Mouse (Mus musculus) heart, embryonic 16.5 days (tissue): ENCODE measurements around the gene Nckap5. TPM values are rescaled to one million over a fixed set of nuclear protein-coding genes. Genes with fewer than 3 reads are reported as not detected.

ENCODE experiments used
- ATAC-seq: fragments of 200-750 bp; cut with Nextera tagmentation; replicated peaks from 2 replicates; pipeline ENCODE4 v1.8.0; 2017; ENCODE audit warnings: moderate number of reproducible peaks; ENCODE audit not compliant: insufficient read depth, low FRiP score; ENCODE audit errors: extremely low read depth
- H3K27ac ChIP-seq: fragments of 300-500 bp; sonication (generic); 2 replicates; pipeline ENCODE4 v1.5.1; 2014; ENCODE audit warnings: mild to moderate bottlenecking, low read length, control low read depth, moderate library complexity
- H3K27me3 ChIP-seq: fragments of 300-500 bp; sonication (generic); 2 replicates; pipeline ENCODE4 v1.6.1; 2014; ENCODE audit warnings: low read length, mixed read lengths; ENCODE audit not compliant: control insufficient read depth, insufficient read depth
- H3K36me3 ChIP-seq: fragments of 300-500 bp; sonication (generic); 2 replicates; pipeline ENCODE4 v1.6.1; 2014; ENCODE audit not compliant: control insufficient read depth, insufficient read depth
- H3K4me1 ChIP-seq: fragments of 300-500 bp; sonication (generic); 2 replicates; pipeline ENCODE4 v1.6.1; 2014; ENCODE audit warnings: low read length, mixed read lengths; ENCODE audit not compliant: control insufficient read depth, insufficient read depth
- H3K4me2 ChIP-seq: fragments of 300-500 bp; sonication (generic); 2 replicates; pipeline ENCODE4 v1.6.1; 2014; ENCODE audit warnings: low read depth, mild to moderate bottlenecking, control low read depth, low read length
- H3K4me3 ChIP-seq: fragments of 300-500 bp; sonication (generic); 2 replicates; pipeline ENCODE4 v1.5.1; 2014; ENCODE audit warnings: mild to moderate bottlenecking, control low read depth, low read length
- H3K9ac ChIP-seq: fragments of 300-500 bp; sonication (generic); 2 replicates; pipeline ENCODE4 v1.6.1; 2014; ENCODE audit warnings: low read length, control low read depth
- H3K9me3 ChIP-seq: fragments of 300-500 bp; sonication (generic); replicated peaks from 2 replicates; pipeline ENCODE4 v1.6.1; 2016; ENCODE audit warnings: low read length; ENCODE audit not compliant: control insufficient read depth
- WGBS: fragments of 180-500 bp; shearing (Covaris S2); extraction: QIAGEN DNeasy Blood & Tissue Kit; methylation state at CpG from one replicate; pipeline ENCODE4 v1.1.7; 2014; 5-methylcytosine and 5-hydroxymethylcytosine counted together
- polyA plus RNA-seq: library from polyadenylated mRNA; unstranded; fragments of >200 nt; fragmentation: Nextera tagmentation; extraction: Ambion mirVana; gene quantifications from 2 replicates; pipeline ENCODE4 v1.2.1, GENCODE M21; 2015

Nckap5 gene
- polyA plus RNA-seq, 1 experiment from 2014 or later = 8.0 TPM

GRCm38 (mm10) chr1:126537223-126537757 is 293.3 kb downstream of the Nckap5 start:
- 80% methylated on average over 6 of the region's 6 CpGs for WGBS
- Histone ChIP-seq H3K9me3 (no peaks in the 10 kb centered on the region), H3K9ac (no peak overlapping the region), H3K4me2 (no peak overlapping the region), H3K27me3 (no peaks in the 10 kb centered on the region), H3K36me3 (no peaks in the 10 kb centered on the region), H3K4me3 (no peak overlapping the region), H3K27ac (no peak overlapping the region), H3K4me1 (no peaks in the 10 kb centered on the region)
- ATAC-seq = no peak

DNA sequence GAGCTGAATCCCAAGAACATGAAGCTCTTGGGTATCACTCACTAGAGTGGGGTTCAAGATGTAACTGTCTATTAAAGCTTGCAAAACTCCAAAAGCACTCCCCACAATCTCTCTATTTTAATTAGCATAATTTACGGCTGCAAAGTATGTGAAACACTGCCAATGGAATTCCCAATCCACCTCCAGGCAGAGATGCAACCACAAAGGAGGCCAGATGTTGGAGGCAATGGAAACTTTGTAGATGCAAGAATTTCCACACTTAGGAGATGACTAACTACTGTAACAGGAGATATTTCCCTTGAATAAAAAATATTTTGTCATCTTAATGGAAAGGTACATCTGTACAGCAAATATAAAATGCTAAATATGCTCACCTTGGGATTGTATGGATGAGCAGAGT is 295.1 kb downstream of the Nckap5 start:
- no peak overlapping the region for H3K4me2 ChIP-seq
- no peak overlapping the region for H3K27ac ChIP-seq
- H3K27me3 ChIP-seq = no peaks in the 10 kb centered on the region
- no peak overlapping the region for H3K4me3 ChIP-seq
- H3K4me1 ChIP-seq = no peaks in the 10 kb centered on the region
- no peak for ATAC-seq
- H3K9ac ChIP-seq = no peak overlapping the region
- 79% methylated on average over 1 of the region's 1 CpGs for whole genome bisulfite sequencing
- H3K9me3 ChIP-seq = no peaks in the 10 kb centered on the region
- H3K36me3 ChIP-seq = no peaks in the 10 kb centered on the region

GRCm38 (mm10) chr1:126534046-126534445 is 296.6 kb downstream of the Nckap5 start:
- Histone ChIP-seq H3K9ac (no peak overlapping the region), H3K36me3 (no peaks in the 10 kb centered on the region), H3K4me3 (no peak overlapping the region), H3K9me3 (no peaks in the 10 kb centered on the region), H3K4me1 (no peaks in the 10 kb centered on the region), H3K4me2 (no peak overlapping the region), H3K27ac (no peak overlapping the region), H3K27me3 (no peaks in the 10 kb centered on the region)
- WGBS = 60% methylated on average over 2 of the region's 2 CpGs
- no peak for ATAC-seq

DNA sequence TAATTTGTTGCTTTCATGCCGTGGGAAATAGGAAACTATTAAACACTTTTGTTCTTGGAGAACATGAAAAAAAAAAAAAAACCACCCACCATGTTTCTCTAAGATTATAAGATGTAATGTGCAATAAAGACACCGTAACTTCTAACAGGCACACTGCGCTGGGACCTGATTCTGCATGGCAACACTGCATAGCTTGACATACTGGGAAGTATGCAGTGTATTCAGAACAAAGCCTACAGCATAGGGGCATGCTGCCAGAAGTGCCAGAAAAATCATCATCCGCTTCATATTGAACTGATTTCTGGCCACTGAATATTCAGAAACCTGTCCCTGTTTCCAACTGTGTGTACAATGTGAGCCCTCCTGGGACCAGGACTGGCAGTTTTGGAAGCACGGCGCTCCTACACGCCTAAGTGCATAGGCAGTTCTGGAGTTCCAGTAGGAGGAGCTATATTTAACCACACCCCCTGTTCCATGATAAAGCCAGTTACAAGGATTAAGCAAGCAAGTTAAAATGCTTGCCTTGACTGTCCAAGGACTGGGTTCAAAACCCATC is 302.5 kb downstream of the Nckap5 start:
- ATAC-seq = no peak

DNA sequence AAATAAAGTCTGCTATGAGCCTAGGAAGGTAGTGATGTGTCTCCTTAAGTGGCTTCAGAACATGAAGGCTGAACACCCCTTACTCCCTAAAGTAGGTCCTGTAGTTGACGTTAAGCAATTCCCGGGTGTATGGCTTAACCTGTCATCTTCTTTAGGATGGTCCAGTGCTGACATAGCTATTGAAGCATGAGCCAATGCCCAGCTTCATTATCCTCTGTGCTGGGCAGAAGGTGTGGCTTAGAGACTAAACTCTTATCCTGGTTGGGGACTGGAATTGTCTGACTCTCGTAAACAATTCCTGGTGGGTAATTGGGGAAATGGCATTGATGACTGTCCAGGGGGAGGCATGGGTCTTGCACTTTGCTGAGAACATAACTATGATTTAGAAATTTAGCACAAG is 312.5 kb downstream of the Nckap5 start:
- 79% methylated on average over 3 of the region's 3 CpGs for WGBS
- Histone ChIP-seq H3K4me3 (no peak overlapping the region), H3K4me2 (no peak overlapping the region), H3K27ac (no peak overlapping the region), H3K9me3 (no peaks in the 10 kb centered on the region), H3K9ac (no peak overlapping the region), H3K36me3 (no peaks in the 10 kb centered on the region), H3K4me1 (no peaks in the 10 kb centered on the region), H3K27me3 (no peaks in the 10 kb centered on the region)
- ATAC-seq = no peak

More for the DNA sequence above, 302.5 kb downstream of the Nckap5 start:
- Histone ChIP-seq H3K27me3 (no peaks in the 10 kb centered on the region), H3K36me3 (no peaks in the 10 kb centered on the region), H3K4me3 (no peak overlapping the region), H3K9ac (no peak overlapping the region), H3K4me2 (no peak overlapping the region), H3K4me1 (no peaks in the 10 kb centered on the region), H3K9me3 (no peaks in the 10 kb centered on the region), H3K27ac (no peak overlapping the region)
- WGBS = 82% methylated on average over 7 of the region's 7 CpGs

DNA sequence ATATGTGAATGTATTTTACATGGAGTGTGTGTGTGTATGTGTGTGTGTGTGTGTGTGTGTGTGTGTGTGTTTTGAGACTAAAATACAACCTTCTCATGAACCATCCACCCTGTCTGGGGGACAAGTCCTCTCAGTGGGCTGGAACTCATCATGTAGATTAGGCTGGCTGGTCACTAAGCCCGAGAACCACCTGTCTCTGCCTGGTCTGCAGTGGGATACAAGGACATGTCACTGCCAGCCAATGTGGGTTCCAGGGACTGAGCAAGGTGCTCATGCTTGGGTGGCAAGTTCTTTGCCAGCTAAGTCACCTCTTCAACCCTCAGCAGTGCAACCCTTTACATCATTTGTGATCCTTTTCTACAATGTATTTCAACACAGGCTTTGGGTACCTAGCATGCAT is 313.2 kb downstream of the Nckap5 start:
- no peak overlapping the region for H3K27ac ChIP-seq
- H3K4me1 ChIP-seq = no peaks in the 10 kb centered on the region
- no peaks in the 10 kb centered on the region for H3K9me3 ChIP-seq
- no peak overlapping the region for H3K4me2 ChIP-seq
- ATAC-seq = no peak
- H3K9ac ChIP-seq = no peak overlapping the region
- H3K4me3 ChIP-seq = no peak overlapping the region
- no peaks in the 10 kb centered on the region for H3K36me3 ChIP-seq
- no peaks in the 10 kb centered on the region for H3K27me3 ChIP-seq
- 75% methylated on average over 1 of the region's 1 CpGs for WGBS

DNA sequence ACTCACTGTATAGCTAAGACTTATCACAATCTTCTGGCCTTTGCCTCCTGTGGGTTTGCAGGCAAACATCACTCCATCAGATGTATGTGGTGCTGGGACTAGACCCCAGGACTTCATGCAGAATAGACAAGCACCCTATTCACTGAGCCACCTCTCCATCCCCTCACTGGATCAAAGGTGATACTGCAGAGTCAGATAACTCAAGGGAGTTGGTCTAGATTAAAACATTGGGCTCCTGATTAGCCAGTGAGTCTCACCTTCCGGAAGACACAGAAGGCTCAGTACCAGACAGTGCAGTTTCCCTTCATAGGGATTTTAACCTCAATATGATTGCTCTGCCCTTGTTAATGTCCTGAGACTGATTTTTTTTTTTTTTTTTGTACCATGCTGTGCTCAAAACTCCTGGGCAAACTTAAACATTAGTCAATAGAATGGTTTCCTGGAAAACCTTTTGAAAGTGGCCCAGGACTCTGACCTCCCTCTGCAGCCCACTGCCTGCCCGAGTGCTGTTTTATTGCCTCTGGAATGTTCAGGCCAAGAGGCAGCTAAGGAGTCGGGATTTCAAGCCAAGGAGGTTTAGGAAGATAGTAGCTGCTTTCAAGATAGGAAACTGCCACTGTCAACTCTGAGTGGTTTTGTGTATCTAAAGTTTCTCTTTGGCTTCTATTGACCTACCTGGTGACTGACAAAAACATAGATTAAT is 315.4 kb downstream of the Nckap5 start:
- no peaks in the 10 kb centered on the region for H3K4me1 ChIP-seq
- H3K9me3 ChIP-seq = no peaks in the 10 kb centered on the region
- no peak overlapping the region for H3K4me3 ChIP-seq
- H3K9ac ChIP-seq = no peak overlapping the region
- no peak overlapping the region for H3K4me2 ChIP-seq
- no peaks in the 10 kb centered on the region for H3K27me3 ChIP-seq
- H3K27ac ChIP-seq = no peak overlapping the region
- no peaks in the 10 kb centered on the region for H3K36me3 ChIP-seq
- WGBS = 39% methylated on average over 3 of the region's 3 CpGs
- ATAC-seq = no peak

- no peaks in the 10 kb centered on the region for H3K4me1 ChIP-seq
- WGBS = 62% methylated on average over 5 of the region's 5 CpGs
- H3K27me3 ChIP-seq = no peaks in the 10 kb centered on the region
- no peak overlapping the region for H3K4me3 ChIP-seq
- H3K27ac ChIP-seq = no peak overlapping the region
- H3K9me3 ChIP-seq = no peaks in the 10 kb centered on the region
- ATAC-seq = no peak
- no peak overlapping the region for H3K9ac ChIP-seq
- no peak overlapping the region for H3K4me2 ChIP-seq
- H3K36me3 ChIP-seq = no peaks in the 10 kb centered on the region
These were observed 318.7 kb downstream of the Nckap5 start for GRCm38 (mm10) chr1:126511835-126512445.

DNA sequence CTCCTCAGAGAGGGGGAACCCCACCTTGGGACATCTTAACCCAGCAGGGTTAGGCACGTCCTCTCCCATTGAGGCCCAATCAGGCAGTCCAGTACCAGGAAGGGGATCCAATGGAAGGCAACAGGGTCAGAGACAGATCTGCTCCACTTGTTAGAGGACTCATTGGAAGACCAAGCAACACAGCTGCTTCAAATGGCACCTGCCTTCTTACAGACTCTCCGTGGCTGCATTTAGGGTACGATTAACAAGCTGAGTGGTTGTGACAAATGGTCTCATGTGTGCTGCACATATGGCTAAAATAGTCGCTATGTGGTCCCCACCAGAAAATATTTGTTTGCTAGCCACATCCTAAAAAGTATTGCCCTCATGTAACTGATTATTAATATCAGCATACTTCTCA is 325.9 kb downstream of the Nckap5 start:
- Histone ChIP-seq H3K4me2 (no peak overlapping the region), H3K27ac (no peak overlapping the region), H3K36me3 (no peaks in the 10 kb centered on the region), H3K27me3 (no peaks in the 10 kb centered on the region), H3K9ac (no peak overlapping the region), H3K9me3 (no peaks in the 10 kb centered on the region), H3K4me3 (no peak overlapping the region), H3K4me1 (no peaks in the 10 kb centered on the region)
- ATAC-seq = no peak
- 87% methylated on average over 4 of the region's 4 CpGs for WGBS
